Mouse (Mus musculus): Measurements from ENCODE around the gene Nabp1. TPM values are rescaled to one million over a fixed set of nuclear protein-coding genes. Genes with fewer than 3 reads are reported as not detected.

Gene Nabp1
- polyA plus RNA-seq, 1 experiment, result 42.4 TPM

- Histone ChIP-seq H3K27ac (ENCODE audit: insufficient read depth, low read depth, low read length) (no peak overlapping the region), H3K4me3 (ENCODE audit: insufficient read depth, low read length) (no peak overlapping the region), H3K4me1 (ENCODE audit: control insufficient read depth, insufficient read depth, low read length) (peaks cover 42% of the 10 kb centered on the region)
- TF ChIP-seq POLR2A (IDR thresholded peaks at IDR 0.05; ENCODE audit: borderline replicate concordance, low read depth, low read length) (no peak), CTCF (IDR thresholded peaks at IDR 0.05; ENCODE audit: low read depth, low read length) (no peak)
Observed at GRCm38 (mm10) chr1:51496163-51496562, 17.9 kb upstream of the Nabp1 start.

- Histone ChIP-seq H3K27ac (ENCODE audit: insufficient read depth, low read depth, low read length) (peak overlapping the region; percentile 84), H3K4me1 (ENCODE audit: control insufficient read depth, insufficient read depth, low read length) (peaks cover 29% of the 10 kb centered on the region), H3K4me3 (ENCODE audit: insufficient read depth, low read length) (peak overlapping the region; percentile 29)
- no peak for TF ChIP-seq CTCF (IDR thresholded peaks at IDR 0.05; ENCODE audit: low read depth, low read length)
- TF ChIP-seq POLR2A (IDR thresholded peaks at IDR 0.05; ENCODE audit: borderline replicate concordance, low read depth, low read length), result no peak
Observed at GRCm38 (mm10) chr1:51493592-51494307, 15.5 kb upstream of the Nabp1 start.

- TF ChIP-seq POLR2A (IDR thresholded peaks at IDR 0.05; ENCODE audit: borderline replicate concordance, low read depth, low read length) (no peak), CTCF (IDR thresholded peaks at IDR 0.05; ENCODE audit: low read depth, low read length) (no peak)
- Histone ChIP-seq H3K4me3 (ENCODE audit: insufficient read depth, low read length) (no peak overlapping the region), H3K4me1 (ENCODE audit: control insufficient read depth, insufficient read depth, low read length) (peaks cover 2% of the 10 kb centered on the region; the same call in 1 of the 2 replicates), H3K27ac (ENCODE audit: insufficient read depth, low read depth, low read length) (no peak overlapping the region)
Observed at GRCm38 (mm10) chr1:51486291-51486690, 8.1 kb upstream of the Nabp1 start.

GRCm38 (mm10) chr1:51480386-51480785 is 2.2 kb upstream of the Nabp1 start:
- H3K4me1 ChIP-seq (ENCODE audit: control insufficient read depth, insufficient read depth, low read length), result peaks cover 17% of the 10 kb centered on the region
- TF ChIP-seq POLR2A (IDR thresholded peaks at IDR 0.05; ENCODE audit: borderline replicate concordance, low read depth, low read length), result no peak
- TF ChIP-seq CTCF (IDR thresholded peaks at IDR 0.05; ENCODE audit: low read depth, low read length), result no peak
- no peak overlapping the region for H3K4me3 ChIP-seq (ENCODE audit: insufficient read depth, low read length)
- peak overlapping the region; percentile 98 for H3K27ac ChIP-seq (ENCODE audit: insufficient read depth, low read depth, low read length)

GRCm38 (mm10) chr1:51479691-51480090 is 1.5 kb upstream of the Nabp1 start:
- peaks cover 18% of the 10 kb centered on the region for H3K4me1 ChIP-seq (ENCODE audit: control insufficient read depth, insufficient read depth, low read length)
- peak overlapping the region; percentile 52 for H3K27ac ChIP-seq (ENCODE audit: insufficient read depth, low read depth, low read length)

GRCm38 (mm10) chr1:51479027-51479329 is 753 bp upstream of the Nabp1 start:
- no peak for TF ChIP-seq CTCF (IDR thresholded peaks at IDR 0.05; ENCODE audit: low read depth, low read length)
- peak overlapping the region; percentile 80 for H3K4me3 ChIP-seq (ENCODE audit: insufficient read depth, low read length)
- peaks cover 20% of the 10 kb centered on the region for H3K4me1 ChIP-seq (ENCODE audit: control insufficient read depth, insufficient read depth, low read length)
- H3K27ac ChIP-seq (ENCODE audit: insufficient read depth, low read depth, low read length), result peak overlapping the region; percentile 89

More at GRCm38 (mm10) chr1:51479691-51480090, 1.5 kb upstream of the Nabp1 start:
- TF ChIP-seq CTCF (IDR thresholded peaks at IDR 0.05; ENCODE audit: low read depth, low read length) (no peak), POLR2A (IDR thresholded peaks at IDR 0.05; ENCODE audit: borderline replicate concordance, low read depth, low read length) (no peak)
- no peak overlapping the region for H3K4me3 ChIP-seq (ENCODE audit: insufficient read depth, low read length)

- H3K4me3 ChIP-seq (ENCODE audit: insufficient read depth, low read length), result peak overlapping the region; percentile 59
- H3K4me1 ChIP-seq (ENCODE audit: control insufficient read depth, insufficient read depth, low read length), result peaks cover 25% of the 10 kb centered on the region
- H3K27ac ChIP-seq (ENCODE audit: insufficient read depth, low read depth, low read length), result peak overlapping the region; percentile 40
- TF ChIP-seq CTCF (IDR thresholded peaks at IDR 0.05; ENCODE audit: low read depth, low read length) (no peak), POLR2A (IDR thresholded peaks at IDR 0.05; ENCODE audit: borderline replicate concordance, low read depth, low read length) (no peak)
Observed at GRCm38 (mm10) chr1:51477656-51478081, 556 bp downstream of the Nabp1 start.

- H3K4me3 ChIP-seq (ENCODE audit: insufficient read depth, low read length), result no peak overlapping the region
- TF ChIP-seq CTCF (IDR thresholded peaks at IDR 0.05; ENCODE audit: low read depth, low read length) (no peak), POLR2A (IDR thresholded peaks at IDR 0.05; ENCODE audit: borderline replicate concordance, low read depth, low read length) (no peak)
- H3K4me1 ChIP-seq (ENCODE audit: control insufficient read depth, insufficient read depth, low read length), result peaks cover 25% of the 10 kb centered on the region
- H3K27ac ChIP-seq (ENCODE audit: insufficient read depth, low read depth, low read length), result no peak overlapping the region
Observed at GRCm38 (mm10) chr1:51476405-51476804, 1.8 kb downstream of the Nabp1 start.

- Histone ChIP-seq H3K4me3 (ENCODE audit: insufficient read depth, low read length) (no peak overlapping the region), H3K4me1 (ENCODE audit: control insufficient read depth, insufficient read depth, low read length) (no peaks in the 10 kb centered on the region), H3K27ac (ENCODE audit: insufficient read depth, low read depth, low read length) (no peak overlapping the region)
- TF ChIP-seq CTCF (IDR thresholded peaks at IDR 0.05; ENCODE audit: low read depth, low read length), result no peak
- no peak for TF ChIP-seq POLR2A (IDR thresholded peaks at IDR 0.05; ENCODE audit: borderline replicate concordance, low read depth, low read length)
Observed at GRCm38 (mm10) chr1:51468077-51468476, 10.1 kb downstream of the Nabp1 start.

GRCm38 (mm10) chr1:51467181-51467580 is 11.0 kb downstream of the Nabp1 start:
- Histone ChIP-seq H3K4me3 (ENCODE audit: insufficient read depth, low read length) (no peak overlapping the region), H3K27ac (ENCODE audit: insufficient read depth, low read depth, low read length) (no peak overlapping the region), H3K4me1 (ENCODE audit: control insufficient read depth, insufficient read depth, low read length) (no peaks in the 10 kb centered on the region)
- no peak for TF ChIP-seq CTCF (IDR thresholded peaks at IDR 0.05; ENCODE audit: low read depth, low read length)
- no peak for TF ChIP-seq POLR2A (IDR thresholded peaks at IDR 0.05; ENCODE audit: borderline replicate concordance, low read depth, low read length)

Measured in bone marrow macrophage, adult 2 months (primary cell).